Mouse (Mus musculus) lung, adult 2 months (tissue): Measurements from ENCODE around the gene Atf7. TPM values are rescaled to one million over a fixed set of nuclear protein-coding genes. Genes with fewer than 3 reads are reported as not detected.

Source experiments
- DNase-seq: peaks from one replicate; pipeline ENCODE4 v3.0.0; 2022
- H3K4me1 ChIP-seq: fragments of 200-500 bp; 2 replicates; pipeline ENCODE4 v1.6.1; 2011; ENCODE audit warnings: low read length; ENCODE audit not compliant: control insufficient read depth, insufficient read depth
- H3K4me3 ChIP-seq: fragments of 200-500 bp; replicated peaks from 2 replicates; pipeline ENCODE3; 2011; ENCODE audit warnings: low read depth, mild to moderate bottlenecking, control low read depth, low read length; ENCODE audit errors: extremely low read depth
- CTCF ChIP-seq: fragments of 200-500 bp; IDR thresholded peaks from 2 replicates; pipeline ENCODE4 v1.5.1; 2011; ENCODE audit warnings: mild to moderate bottlenecking, low read length, control low read depth; ENCODE audit not compliant: insufficient read depth
- POLR2A ChIP-seq: fragments of 200-500 bp; IDR thresholded peaks from 2 replicates; pipeline ENCODE4 v1.6.1; 2011; ENCODE audit warnings: low read depth, mild to moderate bottlenecking, control low read depth, low read length, borderline replicate concordance; ENCODE audit errors: extremely low read depth
- WGBS: fragments of 180-500 bp; shearing (Covaris S2); methylation state at CpG from one replicate; pipeline ENCODE4 v1.1.7; 2018; 5-methylcytosine and 5-hydroxymethylcytosine counted together
- polyA plus RNA-seq: library from polyadenylated mRNA; depleted of rRNA; stranded (reverse); fragments of >200 nt; gene quantifications from 2 replicates; pipeline ENCODE4 v1.2.3, GENCODE M21; 2012

Gene Atf7
- polyA plus RNA-seq, 1 experiment: 119 TPM

- WGBS: 86% methylated on average over 7 of the region's 7 CpGs
- H3K4me3 ChIP-seq: no peak overlapping the region
- TF ChIP-seq POLR2A: no peak
- no peak for TF ChIP-seq CTCF
- DNase-seq: no peak
- H3K4me1 ChIP-seq: no peaks in the 10 kb centered on the region
Observed at GRCm38 (mm10) chr15:102533926-102534325, 91.3 kb downstream of the Atf7 start.

- 82% methylated on average over 3 of the region's 3 CpGs for WGBS
- Histone ChIP-seq H3K4me1 (no peaks in the 10 kb centered on the region), H3K4me3 (no peak overlapping the region)
- DNase-seq: no peak
- no peak for TF ChIP-seq CTCF
Observed at GRCm38 (mm10) chr15:102532106-102532900, 93.0 kb downstream of the Atf7 start.

- Histone ChIP-seq H3K4me1 (no peaks in the 10 kb centered on the region), H3K4me3 (no peak overlapping the region)
- 89% methylated on average over 4 of the region's 4 CpGs for WGBS
- no peak for DNase-seq
- no peak for TF ChIP-seq CTCF
- no peak for TF ChIP-seq POLR2A
Observed at GRCm38 (mm10) chr15:102531586-102531985, 93.7 kb downstream of the Atf7 start.

- no peak for DNase-seq
- WGBS: 61% methylated on average over 4 of the region's 4 CpGs
- Histone ChIP-seq H3K4me1 (no peaks in the 10 kb centered on the region), H3K4me3 (no peak overlapping the region)
- TF ChIP-seq POLR2A (no peak), CTCF (no peak)
Observed at GRCm38 (mm10) chr15:102530566-102530965, 94.7 kb downstream of the Atf7 start.

- Histone ChIP-seq H3K4me3 (no peak overlapping the region), H3K4me1 (no peaks in the 10 kb centered on the region)
- TF ChIP-seq POLR2A (no peak), CTCF (no peak)
- DNase-seq: no peak
- 100% methylated on average over 1 of the region's 1 CpGs for WGBS
Observed at GRCm38 (mm10) chr15:102528396-102528795, 96.9 kb downstream of the Atf7 start.

- 79% methylated on average over 3 of the region's 3 CpGs for WGBS
- no peak for DNase-seq
- Histone ChIP-seq H3K4me3 (no peak overlapping the region), H3K4me1 (no peaks in the 10 kb centered on the region)
- peak; percentile 55; the same call in 1 of the 2 replicates for TF ChIP-seq CTCF
- TF ChIP-seq POLR2A: no peak
Observed at GRCm38 (mm10) chr15:102527936-102528335, 97.3 kb downstream of the Atf7 start.

- H3K4me1 ChIP-seq: no peaks in the 10 kb centered on the region
- no peak for TF ChIP-seq POLR2A
- no peak for TF ChIP-seq CTCF
- WGBS: 72% methylated on average over 6 of the region's 6 CpGs
- DNase-seq: no peak
- H3K4me3 ChIP-seq: no peak overlapping the region
Observed at GRCm38 (mm10) chr15:102526111-102527002, 98.9 kb downstream of the Atf7 start.

GRCm38 (mm10) chr15:102524892-102525485, 100.3 kb downstream of the Atf7 start, which contains the start of gene Npff:
Gene Npff (minus strand): TSS chr15:102524942.
- TF ChIP-seq POLR2A (no peak), CTCF (peak; percentile 92)
- WGBS: 8% methylated on average over 3 of the region's 3 CpGs
- no peak within 1 kb of the TSS for H3K4me3 ChIP-seq
- DNase-seq: peak; percentile 72
- no peaks in the 10 kb centered on the region for H3K4me1 ChIP-seq

GRCm38 (mm10) chr15:102521480-102521879, 103.8 kb downstream of the Atf7 start:
- 79% methylated on average over 4 of the region's 4 CpGs for WGBS
- TF ChIP-seq POLR2A (no peak), CTCF (no peak)
- H3K4me3 ChIP-seq: no peak overlapping the region
- H3K4me1 ChIP-seq: peaks cover 4% of the 10 kb centered on the region
- DNase-seq: no peak

GRCm38 (mm10) chr15:102520416-102520815, 104.8 kb downstream of the Atf7 start:
- Histone ChIP-seq H3K4me1 (peaks cover 8% of the 10 kb centered on the region), H3K4me3 (no peak overlapping the region)
- no peak for DNase-seq
- no peak for TF ChIP-seq CTCF
- TF ChIP-seq POLR2A: no peak
- WGBS: 53% methylated on average over 4 of the region's 4 CpGs
